8 mouse cellular contexts compared by ENCODE assay signal in the genomic region with DNA sequence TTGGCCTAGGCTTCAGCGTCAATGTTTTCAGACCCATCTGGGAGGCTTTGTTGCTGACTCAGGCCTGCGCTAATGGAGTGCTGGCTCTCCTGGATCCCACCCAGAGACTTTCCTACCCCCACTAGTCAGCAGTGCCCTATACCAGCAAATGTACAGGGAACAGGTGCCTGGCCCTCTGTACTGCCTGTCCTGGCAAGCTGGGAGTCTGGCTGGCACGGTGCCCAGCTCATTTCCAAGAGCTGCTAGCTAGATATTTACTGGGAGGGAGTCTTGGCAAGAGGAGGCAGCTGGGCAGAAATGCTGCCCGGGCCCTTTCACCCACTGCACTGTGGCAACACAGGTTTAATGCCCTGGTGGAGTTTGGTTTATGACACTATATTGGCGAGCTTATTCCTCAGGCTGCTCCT.
A peak's percentile ranks its signal among the peaks of the same experiment; 100 is the strongest.
DNase-seq lines count a peak whose midpoint lies in the region; ATAC-seq lines count a peak whose summit lies in the region.

No protein-coding gene starts in this region.

- no peaks in the 10 kb centered on the region for H3K9me3 ChIP-seq in embryonic facial prominence, embryonic 12.5 days
- H3K9me3 ChIP-seq in embryonic facial prominence, embryonic 10.5 days = no peaks in the 10 kb centered on the region
- no peaks in the 10 kb centered on the region for H3K9me3 ChIP-seq in kidney, embryonic 15.5 days (replicated peaks)

- H3K27ac ChIP-seq in embryonic facial prominence, embryonic 12.5 days = no peak overlapping the region
- H3K27ac ChIP-seq in embryonic facial prominence, embryonic 10.5 days (replicated peaks) = no peak overlapping the region
- peak overlapping the region; percentile 45; the same call in 1 of the 2 replicates for H3K27ac ChIP-seq in kidney, embryonic 15.5 days

- intact Hi-C loops in left cerebral cortex, postnatal 4 days (cut with DNase I) = no loop called here

- ATAC-seq in embryonic facial prominence, embryonic 12.5 days (ENCODE audit: insufficient number of reproducible peaks, insufficient read depth, low FRiP score, low TSS enrichment) = 0 out of 2 replicates have a peak, but pooled peaks have one; percentile 15
- ATAC-seq in kidney, embryonic 15.5 days (replicated peaks; ENCODE audit: low FRiP score) = peak; percentile 81

- no peaks in the 10 kb centered on the region for H3K36me3 ChIP-seq in embryonic facial prominence, embryonic 12.5 days
- H3K36me3 ChIP-seq in embryonic facial prominence, embryonic 10.5 days (replicated peaks) = no peaks in the 10 kb centered on the region
- no peaks in the 10 kb centered on the region for H3K36me3 ChIP-seq in kidney, embryonic 15.5 days

- H3K4me3 ChIP-seq in embryonic facial prominence, embryonic 12.5 days = no peak overlapping the region
- no peak overlapping the region for H3K4me3 ChIP-seq in embryonic facial prominence, embryonic 10.5 days
- no peak overlapping the region for H3K4me3 ChIP-seq in kidney, embryonic 15.5 days (replicated peaks)

- DNase-seq in embryonic facial prominence, embryonic 10.5 days (ENCODE audit: low spot score) = no peak
- peak; percentile 89 to 98 for DNase-seq in cerebellum, postnatal 4 days (ENCODE audit: low spot score in 2 of 2)
- DNase-seq in heart, adult 9 months (ENCODE audit: low spot score in 2 of 2) = peak; percentile 68 to 83
- peak; percentile 100 for DNase-seq in left cerebral cortex, postnatal 4 days
- peak; percentile 80 for DNase-seq in ovary, postnatal 14 days (ENCODE audit: low spot score)
- no peak for DNase-seq in T-cell, adult 2 months (ENCODE audit: low spot score)

- 79% methylated on average over 5 of the region's 5 CpGs for WGBS in embryonic facial prominence, embryonic 12.5 days
- 85% methylated on average over 5 of the region's 5 CpGs for whole genome bisulfite sequencing in embryonic facial prominence, embryonic 10.5 days
- WGBS in kidney, embryonic 15.5 days = 58% methylated on average over 5 of the region's 5 CpGs

- no peak overlapping the region for H3K4me2 ChIP-seq in embryonic facial prominence, embryonic 12.5 days (replicated peaks)
- no peak overlapping the region for H3K4me2 ChIP-seq in kidney, embryonic 15.5 days

- H3K9ac ChIP-seq in embryonic facial prominence, embryonic 12.5 days = no peak overlapping the region
- H3K9ac ChIP-seq in kidney, embryonic 15.5 days = no peak overlapping the region

- no peaks in the 10 kb centered on the region for H3K27me3 ChIP-seq in embryonic facial prominence, embryonic 12.5 days
- H3K27me3 ChIP-seq in embryonic facial prominence, embryonic 10.5 days (replicated peaks; ENCODE audit: low read depth, poor library complexity, severe bottlenecking) = no peaks in the 10 kb centered on the region
- no peaks in the 10 kb centered on the region for H3K27me3 ChIP-seq in kidney, embryonic 15.5 days

- H3K4me1 ChIP-seq in embryonic facial prominence, embryonic 12.5 days = no peaks in the 10 kb centered on the region
- no peaks in the 10 kb centered on the region for H3K4me1 ChIP-seq in embryonic facial prominence, embryonic 10.5 days
- H3K4me1 ChIP-seq in kidney, embryonic 15.5 days = peaks cover 8% of the 10 kb centered on the region

Comparison
In these comparisons a context has a peak if more than half of its experiments do, and no peak if none do; other contexts are left out.
1. DNase-seq: peak in cerebellum, postnatal 4 days (2 of 2), heart, adult 9 months (2 of 2), left cerebral cortex, postnatal 4 days (single experiment) and ovary, postnatal 14 days (single experiment); none in embryonic facial prominence, embryonic 10.5 days (single experiment) and T-cell, adult 2 months (single experiment).